Mouse (Mus musculus) small intestine, adult 2 months (tissue): ENCODE data around the gene Qrich1.

Experiments used
- CTCF ChIP-seq: fragments of 200-500 bp; IDR thresholded peaks from 2 replicates; pipeline ENCODE4 v1.5.1; 2012; ENCODE audit warnings: low read depth, mild to moderate bottlenecking, control low read depth, inconsistent platforms, low read length, moderate library complexity, mixed read lengths; ENCODE audit not compliant: insufficient replicate concordance, insufficient read length; ENCODE audit errors: extremely low read depth
- POLR2A ChIP-seq: fragments of 200-500 bp; IDR thresholded peaks from 2 replicates; pipeline ENCODE4 v1.6.1; 2012; ENCODE audit warnings: low read depth, mild to moderate bottlenecking, control low read depth, inconsistent platforms, low read length, moderate library complexity

GRCm38 (mm10) chr9:108494905-108495304 is 21.7 kb upstream of the Qrich1 start:
- TF ChIP-seq POLR2A (no peak), CTCF (no peak)
